In the genomic region with DNA sequence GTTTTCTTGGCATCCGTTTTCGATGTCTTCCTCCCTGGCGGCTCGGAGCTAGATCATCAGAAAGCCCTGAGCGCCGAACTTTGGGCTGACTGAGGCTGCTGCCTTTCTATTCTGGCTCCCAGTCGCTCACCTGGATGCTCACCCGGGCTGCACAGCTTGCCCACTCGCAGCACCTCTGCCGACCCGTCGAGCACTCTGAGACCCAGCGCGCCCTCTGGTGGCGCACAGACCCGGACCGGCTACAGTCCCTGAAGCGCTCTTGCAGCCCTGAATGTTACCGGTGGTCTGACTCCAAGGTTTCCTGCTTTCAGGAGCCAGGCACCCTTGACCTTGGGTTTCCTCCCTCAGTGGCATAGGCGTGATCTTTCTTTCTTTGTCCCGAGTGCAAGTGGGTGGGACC, we compare ENCODE assay signal across 8 mouse cellular contexts. TPM values are rescaled to one million over a fixed set of nuclear protein-coding genes. Genes with fewer than 3 reads are reported as not detected.
DNase-seq lines count a peak whose midpoint lies in the region; ATAC-seq lines count a peak whose summit lies in the region.

No protein-coding gene starts in this region.

- H3K27ac ChIP-seq in limb, embryonic 13.5 days, result no peak overlapping the region
- H3K27ac ChIP-seq in midbrain, embryonic 15.5 days, result no peak overlapping the region

- DNase-seq in adrenal gland, postnatal 10 days, result peak; percentile 87
- DNase-seq in embryo, embryonic 9.5 days (ENCODE audit: extremely low spot score), result peak; percentile 77
- peak; percentile 52 for DNase-seq in heart, adult 8-10 months (ENCODE audit: low spot score)
- DNase-seq in kidney, adult 9 months, result peak; percentile 70
- DNase-seq in spleen, postnatal 10 days (ENCODE audit: low spot score in 2 of 2), result peak; percentile 20 to 78

- no peak overlapping the region for H3K4me3 ChIP-seq in limb, embryonic 13.5 days
- H3K4me3 ChIP-seq in midbrain, embryonic 15.5 days, result no peak overlapping the region

- 9% methylated on average over 21 of the region's 21 CpGs for WGBS in limb, embryonic 13.5 days
- 6% methylated on average over 21 of the region's 21 CpGs for WGBS in midbrain, embryonic 15.5 days

- H3K36me3 ChIP-seq in limb, embryonic 13.5 days, result no peaks in the 10 kb centered on the region
- no peaks in the 10 kb centered on the region for H3K36me3 ChIP-seq in midbrain, embryonic 15.5 days (replicated peaks)

- H3K4me2 ChIP-seq in limb, embryonic 13.5 days (replicated peaks), result peak overlapping the region; percentile 53
- H3K4me2 ChIP-seq in midbrain, embryonic 15.5 days, result peak overlapping the region; percentile 39

- H3K27me3 ChIP-seq in limb, embryonic 13.5 days, result peaks cover 22% of the 10 kb centered on the region
- H3K27me3 ChIP-seq in midbrain, embryonic 15.5 days (replicated peaks), result peaks cover 18% of the 10 kb centered on the region

- H3K9me3 ChIP-seq in limb, embryonic 13.5 days, result no peaks in the 10 kb centered on the region
- no peaks in the 10 kb centered on the region for H3K9me3 ChIP-seq in midbrain, embryonic 15.5 days

- H3K9ac ChIP-seq in limb, embryonic 13.5 days, result no peak overlapping the region
- no peak overlapping the region for H3K9ac ChIP-seq in midbrain, embryonic 15.5 days

- ATAC-seq in limb, embryonic 13.5 days (ENCODE audit: low FRiP score, low read depth), result no peak
- peak; percentile 85 for ATAC-seq in midbrain, embryonic 15.5 days (replicated peaks)
- ATAC-seq in inflammation-experienced regulatory T-cells, adult 6 months, result no peak

- no peaks in the 10 kb centered on the region for H3K4me1 ChIP-seq in limb, embryonic 13.5 days
- H3K4me1 ChIP-seq in midbrain, embryonic 15.5 days, result peaks cover 5% of the 10 kb centered on the region

RNA-seq across cellular contexts. Expression of gene Esrrb, which starts 41.8 kb away (rescaled TPM):
- 1 to 10 TPM in 1 of 2 experiments, under 1 TPM in 1; 0.33 to 1.0 TPM for total RNA-seq in adrenal gland, postnatal 10 days (2021)
- total RNA-seq in heart, adult 8-10 months (2022), result 10 to 100 TPM; 24.4 to 34.7 (median 29.2) TPM
- polyA plus RNA-seq in limb, embryonic 13.5 days (2015; fragmentation: Nextera tagmentation; extraction: Ambion mirVana), result 0.74 and 0.79 TPM in 2 replicates
- polyA plus RNA-seq in midbrain, embryonic 15.5 days (2015; fragmentation: Nextera tagmentation; extraction: Ambion mirVana), result 4.6 and 5.5 TPM in 2 replicates
- polyA plus RNA-seq in inflammation-experienced regulatory T-cells, adult 6 months (2017; shearing (Covaris generic)), result under 1 TPM in 1 of 3 experiments, not detected in 2; 0.34 TPM
